Mouse (Mus musculus) kidney, postnatal 0 days (tissue): ENCODE data around the gene Smyd2. TPM values are rescaled to one million over a fixed set of nuclear protein-coding genes. Genes with fewer than 3 reads are reported as not detected.

Experiments used
- ATAC-seq: fragments of 200-750 bp; cut with Nextera tagmentation; replicated peaks from 2 replicates; pipeline ENCODE4 v1.8.0; 2017; ENCODE audit warnings: low read depth, moderate number of reproducible peaks, moderate TSS enrichment, moderate library complexity; ENCODE audit not compliant: low FRiP score
- DNase-seq: peaks from one replicate; pipeline ENCODE4 v3.0.0-alpha.2; 2016; ENCODE audit warnings: low spot score
- H3K27ac ChIP-seq: fragments of 300-500 bp; sonication (generic); 2 replicates; pipeline ENCODE4 v1.5.1; 2014; ENCODE audit warnings: mild to moderate bottlenecking
- H3K27me3 ChIP-seq: fragments of 300-500 bp; sonication (generic); 2 replicates; pipeline ENCODE4 v1.6.1; 2014; ENCODE audit warnings: low read length, mixed read lengths; ENCODE audit not compliant: insufficient read depth
- H3K36me3 ChIP-seq: fragments of 300-500 bp; sonication (generic); 2 replicates; pipeline ENCODE4 v1.6.1; 2014; ENCODE audit warnings: low read length, mixed read lengths; ENCODE audit not compliant: insufficient read depth
- H3K4me1 ChIP-seq: fragments of 300-500 bp; sonication (generic); replicated peaks from 2 replicates; pipeline ENCODE4 v1.6.1; 2014; ENCODE audit warnings: antibody characterized with exemption, low read length, mixed read lengths; ENCODE audit not compliant: insufficient read depth
- H3K4me2 ChIP-seq: fragments of 300-500 bp; sonication (generic); 2 replicates; pipeline ENCODE4 v1.6.1; 2014; ENCODE audit warnings: mild to moderate bottlenecking, low read length, moderate library complexity, mixed read lengths
- H3K4me3 ChIP-seq: fragments of 300-500 bp; sonication (generic); replicated peaks from 2 replicates; pipeline ENCODE4 v1.5.1; 2014; ENCODE audit warnings: low read depth, low read length
- H3K9ac ChIP-seq: fragments of 300-500 bp; sonication (generic); 2 replicates; pipeline ENCODE4 v1.6.1; 2014; ENCODE audit warnings: low read depth, low read length
- H3K9me3 ChIP-seq: fragments of 300-500 bp; sonication (generic); replicated peaks from 2 replicates; pipeline ENCODE4 v1.6.1; 2016; ENCODE audit warnings: low read length, inconsistent platforms, mixed read lengths
- CTCF ChIP-seq: IDR thresholded peaks from 2 replicates; pipeline ENCODE4 v1.5.1; 2016; ENCODE audit warnings: antibody characterized with exemption, low read depth, mild to moderate bottlenecking, moderate library complexity
- WGBS: fragments of 180-500 bp; shearing (Covaris S2); extraction: QIAGEN DNeasy Blood & Tissue Kit; methylation state at CpG from one replicate; pipeline ENCODE4 v1.1.7; 2014; 5-methylcytosine and 5-hydroxymethylcytosine counted together
- polyA plus RNA-seq: library from polyadenylated mRNA; unstranded; fragments of >200 nt; fragmentation: Nextera tagmentation; extraction: Ambion mirVana; gene quantifications from 2 replicates; pipeline ENCODE4 v1.2.1, GENCODE M21; 2015

Gene Smyd2
- polyA plus RNA-seq, 1 experiment from 2014 or later: 70.4 TPM

- Histone ChIP-seq H3K9me3 (no peaks in the 10 kb centered on the region), H3K4me3 (no peak overlapping the region), H3K36me3 (peaks cover 10% of the 10 kb centered on the region; the same call in 1 of the 2 replicates), H3K4me2 (no peak overlapping the region), H3K27ac (no peak overlapping the region), H3K4me1 (peaks cover 7% of the 10 kb centered on the region; the same call in 1 of the 2 replicates), H3K27me3 (no peaks in the 10 kb centered on the region), H3K9ac (no peak overlapping the region)
- peak; percentile 65 for TF ChIP-seq CTCF
- ATAC-seq (peak; percentile 12), DNase-seq (peak; percentile 72)
- 35% methylated on average over 18 of the region's 18 CpGs for WGBS
Measured at GRCm38 (mm10) chr1:189883531-189884170, 38.5 kb downstream of the Smyd2 start.

- peak; percentile 84 for TF ChIP-seq CTCF
- H3K9me3 ChIP-seq: no peaks in the 10 kb centered on the region
- H3K9ac ChIP-seq: no peak overlapping the region
- no peak overlapping the region for H3K27ac ChIP-seq
- 45% methylated on average over 7 of the region's 7 CpGs for WGBS
- peak; percentile 58 for DNase-seq
- H3K4me1 ChIP-seq: peaks cover 7% of the 10 kb centered on the region; the same call in 1 of the 2 replicates
- peaks cover 10% of the 10 kb centered on the region; the same call in 1 of the 2 replicates for H3K36me3 ChIP-seq
- peak; percentile 11; the same call in 1 of the 2 replicates for ATAC-seq
- no peak overlapping the region for H3K4me3 ChIP-seq
- H3K27me3 ChIP-seq: no peaks in the 10 kb centered on the region
- no peak overlapping the region for H3K4me2 ChIP-seq
Measured at GRCm38 (mm10) chr1:189882886-189883285, 39.3 kb downstream of the Smyd2 start.

GRCm38 (mm10) chr1:189880745-189881144 lies 41.4 kb downstream of the Smyd2 start:
- TF ChIP-seq CTCF: no peak
- 77% methylated on average over 14 of the region's 14 CpGs for WGBS

GRCm38 (mm10) chr1:189879965-189880364 lies 42.2 kb downstream of the Smyd2 start:
- H3K9me3 ChIP-seq: no peaks in the 10 kb centered on the region
- H3K36me3 ChIP-seq: 0 out of 2 replicates have a peak, but pooled peaks cover 4% of the 10 kb centered on the region
- no peak overlapping the region for H3K4me3 ChIP-seq
- H3K27me3 ChIP-seq: no peaks in the 10 kb centered on the region
- DNase-seq (peak; percentile 77), ATAC-seq (peak; percentile 68)
- H3K27ac ChIP-seq: peak overlapping the region; percentile 38; the same call in 1 of the 2 replicates
- H3K4me1 ChIP-seq: peaks cover 7% of the 10 kb centered on the region; the same call in 1 of the 2 replicates
- H3K4me2 ChIP-seq: peak overlapping the region; percentile 19
- TF ChIP-seq CTCF: no peak
- WGBS: 28% methylated on average over 8 of the region's 8 CpGs
- no peak overlapping the region for H3K9ac ChIP-seq

More at GRCm38 (mm10) chr1:189880745-189881144, 41.4 kb downstream of the Smyd2 start:
- no peaks in the 10 kb centered on the region for H3K9me3 ChIP-seq
- no peak for ATAC-seq
- no peaks in the 10 kb centered on the region for H3K27me3 ChIP-seq
- no peak overlapping the region for H3K4me3 ChIP-seq
- 0 out of 2 replicates have a peak overlapping the region, but pooled peaks have one; percentile 38 for H3K27ac ChIP-seq
- 0 out of 2 replicates have a peak, but pooled peaks cover 4% of the 10 kb centered on the region for H3K36me3 ChIP-seq
- no peak overlapping the region for H3K9ac ChIP-seq
- no peak for DNase-seq
- H3K4me1 ChIP-seq: peaks cover 7% of the 10 kb centered on the region; the same call in 1 of the 2 replicates
- H3K4me2 ChIP-seq: no peak overlapping the region

- H3K4me2 ChIP-seq: no peak overlapping the region
- DNase-seq (peak; percentile 68), ATAC-seq (peak; percentile 10; the same call in 1 of the 2 replicates)
- H3K9me3 ChIP-seq: no peaks in the 10 kb centered on the region
- H3K27ac ChIP-seq: no peak overlapping the region
- no peaks in the 10 kb centered on the region for H3K27me3 ChIP-seq
- no peak overlapping the region for H3K4me3 ChIP-seq
- WGBS: 49% methylated on average over 2 of the region's 2 CpGs
- H3K4me1 ChIP-seq: peaks cover 7% of the 10 kb centered on the region; the same call in 1 of the 2 replicates
- 0 out of 2 replicates have a peak, but pooled peaks cover 4% of the 10 kb centered on the region for H3K36me3 ChIP-seq
- H3K9ac ChIP-seq: no peak overlapping the region
- TF ChIP-seq CTCF: peak; percentile 59
Measured at GRCm38 (mm10) chr1:189879212-189879611, 43.0 kb downstream of the Smyd2 start.

- TF ChIP-seq CTCF: no peak
- no peak for DNase-seq
- H3K36me3 ChIP-seq: peaks cover 20% of the 10 kb centered on the region; the same call in 1 of the 2 replicates
- H3K4me1 ChIP-seq: peaks cover 7% of the 10 kb centered on the region; the same call in 1 of the 2 replicates
- H3K4me3 ChIP-seq: no peak overlapping the region
- WGBS: 60% methylated on average over 8 of the region's 8 CpGs
- H3K4me2 ChIP-seq: no peak overlapping the region
- H3K27ac ChIP-seq: peak overlapping the region; percentile 50; the same call in 1 of the 2 replicates
- no peak overlapping the region for H3K9ac ChIP-seq
- ATAC-seq: no peak
- H3K9me3 ChIP-seq: no peaks in the 10 kb centered on the region
- no peaks in the 10 kb centered on the region for H3K27me3 ChIP-seq
Measured at GRCm38 (mm10) chr1:189876162-189876561, 46.0 kb downstream of the Smyd2 start.
